Mouse (Mus musculus) induced T-regulatory cell, adult 2 months (primary cell): Measurements from ENCODE around the gene Tmx1.

Experiments used
- DNase-seq: peaks from one replicate; pipeline ENCODE4 v3.0.0-alpha.2; 2012; ENCODE audit warnings: low read depth

Tmx1 gene

GRCm38 (mm10) chr12:70452726-70453645 lies at the start of gene Tmx1:
Gene Tmx1 (plus strand): TSS chr12:70453095.
- peak; percentile 96 for DNase-seq

GRCm38 (mm10) chr12:70404327-70404726 lies 48.6 kb upstream of the Tmx1 start:
- DNase-seq, result no peak

GRCm38 (mm10) chr12:70408396-70408795 lies 44.5 kb upstream of the Tmx1 start:
- DNase-seq, result no peak

GRCm38 (mm10) chr12:70409600-70409999 lies 43.3 kb upstream of the Tmx1 start:
- no peak for DNase-seq

- DNase-seq, result no peak
These were observed 32.7 kb upstream of the Tmx1 start for GRCm38 (mm10) chr12:70420216-70420615.

GRCm38 (mm10) chr12:70421028-70421427 lies 31.9 kb upstream of the Tmx1 start:
- no peak for DNase-seq

- no peak for DNase-seq
These were observed 30.4 kb upstream of the Tmx1 start for GRCm38 (mm10) chr12:70422322-70423118.

GRCm38 (mm10) chr12:70427885-70428284 lies 25.0 kb upstream of the Tmx1 start:
- DNase-seq, result no peak

GRCm38 (mm10) chr12:70429637-70430036 lies 23.3 kb upstream of the Tmx1 start:
- no peak for DNase-seq

GRCm38 (mm10) chr12:70430307-70430950 lies 22.5 kb upstream of the Tmx1 start:
- peak; percentile 55 for DNase-seq

GRCm38 (mm10) chr12:70431428-70431827 lies 21.5 kb upstream of the Tmx1 start:
- no peak for DNase-seq

- no peak for DNase-seq
These were observed 2.9 kb upstream of the Tmx1 start for GRCm38 (mm10) chr12:70449961-70450360.

GRCm38 (mm10) chr12:70451533-70451932 lies 1.4 kb upstream of the Tmx1 start:
- peak; percentile 4 for DNase-seq

GRCm38 (mm10) chr12:70452143-70452542 lies 752 bp upstream of the Tmx1 start:
- no peak for DNase-seq

GRCm38 (mm10) chr12:70455226-70455625 lies 2.3 kb downstream of the Tmx1 start:
- DNase-seq, result no peak

GRCm38 (mm10) chr12:70459546-70459945 lies 6.7 kb downstream of the Tmx1 start:
- no peak for DNase-seq

GRCm38 (mm10) chr12:70464016-70464415 lies 11.1 kb downstream of the Tmx1 start:
- DNase-seq, result no peak

GRCm38 (mm10) chr12:70475336-70475735 lies 22.4 kb downstream of the Tmx1 start:
- no peak for DNase-seq

- peak; percentile 33 for DNase-seq
These were observed 24.1 kb downstream of the Tmx1 start for GRCm38 (mm10) chr12:70476884-70477576.

- peak; percentile 59 for DNase-seq
These were observed 24.8 kb downstream of the Tmx1 start for GRCm38 (mm10) chr12:70477593-70478287.

- no peak for DNase-seq
These were observed 33.1 kb downstream of the Tmx1 start for GRCm38 (mm10) chr12:70485956-70486355.
